Comparison of ENCODE assay signal across 8 mouse cellular contexts in the genomic region with DNA sequence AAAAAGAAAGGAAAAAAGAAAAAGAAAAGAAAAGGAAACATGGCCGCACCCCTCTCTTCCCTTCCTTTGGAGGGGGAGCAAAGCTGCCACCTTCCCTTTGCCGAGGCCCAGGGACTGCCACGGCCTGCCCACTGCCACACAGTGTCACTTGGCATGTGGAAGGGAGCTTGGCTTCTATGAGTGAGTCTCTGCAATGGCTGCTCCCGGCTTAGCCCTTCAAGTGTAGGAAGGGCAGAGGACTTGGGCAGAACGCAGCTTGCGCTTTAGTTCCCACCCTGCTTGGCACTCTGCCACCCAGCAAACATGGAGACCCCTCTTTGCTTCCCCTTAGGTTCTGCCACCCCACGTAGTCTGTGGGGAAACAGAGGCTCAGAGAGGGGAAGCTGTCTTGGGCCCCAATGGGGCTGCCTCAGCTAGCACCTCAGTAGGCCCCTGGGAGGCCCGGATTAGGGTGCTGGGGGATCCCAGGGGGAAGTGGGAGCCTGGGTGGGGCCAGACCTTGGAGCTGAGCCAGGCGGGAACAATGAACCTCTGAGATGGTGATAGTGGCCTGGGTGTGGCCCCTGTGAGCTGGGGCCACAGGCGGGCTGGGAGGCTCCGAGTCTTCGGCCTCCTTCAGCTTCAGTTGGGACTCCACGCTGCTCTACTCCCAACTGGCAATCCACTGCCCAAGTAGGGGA. TPM values are rescaled to one million over a fixed set of nuclear protein-coding genes. Genes with fewer than 3 reads are reported as not detected.
DNase-seq lines count a peak whose midpoint lies in the region; ATAC-seq and TF ChIP-seq lines count a peak whose summit lies in the region.
"Had no signal": no experiment of that assay in that cellular context is flagged by ENCODE, and none has a peak within 500 bp of the region (broad histone marks: within the 10 kb centered on the region; RNA-seq: fewer than 3 reads in every experiment).

No protein-coding gene starts in this region.

- no peak for ATAC-seq in hindbrain, postnatal 0 days

- TF ChIP-seq POLR2A in MEL (IDR thresholded peaks at IDR 0.05; ENCODE audit: control insufficient read depth in 1 of 2, insufficient read depth in 1 of 2, low read depth in 1 of 2, low read length in 2 of 2, poor library complexity in 1 of 2) = peak in 1 of 2 experiments; percentile 45; a peak in 1 of 4 replicates
- TF ChIP-seq POLR2A in bone marrow, adult 2 months (IDR thresholded peaks at IDR 0.05; ENCODE audit: borderline replicate concordance, control insufficient read depth, low read depth, low read length) = no peak

- peak overlapping the region; percentile 69 for H3K9ac ChIP-seq in MEL (ENCODE audit: control insufficient read depth, low read depth, low read length, poor library complexity, severe bottlenecking)
- H3K9ac ChIP-seq in hindbrain, postnatal 0 days (replicated peaks; ENCODE audit: low read length) = no peak overlapping the region

- 48% methylated on average over 13 of the region's 13 CpGs for WGBS in bone marrow, adult 2 months
- WGBS in hindbrain, postnatal 0 days = 57% methylated on average over 13 of the region's 13 CpGs

- H3K4me3 ChIP-seq in MEL (ENCODE audit: control insufficient read depth in 1 of 2, insufficient read depth in 1 of 2, low read depth in 2 of 2, low read length in 2 of 2) = peak overlapping the region; percentile 0 to 20; a peak in 3 of 4 replicates
- H3K4me3 ChIP-seq in bone marrow, adult 2 months (replicated peaks; ENCODE audit: control insufficient read depth, low read depth, low read length) = no peak overlapping the region
- no peak overlapping the region for H3K4me3 ChIP-seq in hindbrain, postnatal 0 days (ENCODE audit: low read length)
- H3K4me3 ChIP-seq: megakaryocyte, embryonic 14.5 days had no signal

- TF ChIP-seq RAD21 in MEL (IDR thresholded peaks at IDR 0.05; ENCODE audit: low read depth, low read length) = no peak

- peak; percentile 93 for DNase-seq in MEL (ENCODE audit: low read depth, low spot score)
- no peak for DNase-seq in hindbrain, postnatal 0 days (ENCODE audit: low spot score)
- peak; percentile 45 for DNase-seq in lung, postnatal 14 days
- no peak for DNase-seq in adrenal gland, adult (ENCODE audit: inconsistent age in 2 of 2, low spot score in 1 of 2)
- no peak for DNase-seq in cerebellum, postnatal 25 days
- DNase-seq in layer of hippocampus, postnatal 25 days (ENCODE audit: extremely low spot score in 1 of 2, low spot score in 1 of 2) = no peak

- TF ChIP-seq CTCF in MEL (IDR thresholded peaks at IDR 0.05 in 2 of 3, conservative IDR thresholded peaks at IDR 0.05 in 1 of 3; ENCODE audit: control insufficient read depth in 1 of 3, insufficient read depth in 1 of 3, low read depth in 2 of 3, low read length in 3 of 3, poor library complexity in 1 of 3, severe bottlenecking in 1 of 3) = no peak
- no peak for TF ChIP-seq CTCF in bone marrow, adult 2 months (IDR thresholded peaks at IDR 0.05; ENCODE audit: control insufficient read depth, insufficient read depth, low read length)
- no peak for TF ChIP-seq CTCF in hindbrain, postnatal 0 days (IDR thresholded peaks at IDR 0.05; ENCODE audit: low read depth)

- H3K36me3 ChIP-seq in MEL (ENCODE audit: control insufficient read depth in 1 of 2, insufficient read depth in 2 of 2, low read length in 2 of 2) = peaks cover 0 to 13% of the 10 kb centered on the region in 2 experiments; a peak in 2 of 4 replicates
- no peaks in the 10 kb centered on the region for H3K36me3 ChIP-seq in hindbrain, postnatal 0 days (ENCODE audit: insufficient read depth, low read length)

- no peak overlapping the region for H3K4me2 ChIP-seq in hindbrain, postnatal 0 days (ENCODE audit: low read depth, low read length)

- peak overlapping the region; percentile 88 for H3K27ac ChIP-seq in MEL (ENCODE audit: control insufficient read depth, low read depth, low read length)
- peak overlapping the region; percentile 54 for H3K27ac ChIP-seq in bone marrow, adult 2 months (ENCODE audit: control insufficient read depth, insufficient read depth, low read depth, low read length, poor library complexity)
- 0 out of 2 replicates have a peak overlapping the region, but pooled peaks have one; percentile 17 for H3K27ac ChIP-seq in hindbrain, postnatal 0 days

- TF ChIP-seq EP300 in MEL (IDR thresholded peaks at IDR 0.05; ENCODE audit: low read depth in 1 of 2, low read length in 2 of 2) = peak; percentile 67 to 76

- no peaks in the 10 kb centered on the region for H3K79me2 ChIP-seq in MEL (ENCODE audit: control insufficient read depth, insufficient read depth, low read length, poor library complexity)

- H3K27me3 ChIP-seq in MEL (ENCODE audit: control insufficient read depth in 1 of 2, insufficient read depth in 2 of 2, low read length in 2 of 2) = no peaks in the 10 kb centered on the region
- H3K27me3 ChIP-seq in hindbrain, postnatal 0 days (ENCODE audit: insufficient read depth, low read length) = no peaks in the 10 kb centered on the region

- H3K9me3 ChIP-seq in MEL (replicated peaks; ENCODE audit: insufficient read depth, low read length) = no peaks in the 10 kb centered on the region
- H3K9me3 ChIP-seq in hindbrain, postnatal 0 days (ENCODE audit: low read length) = no peaks in the 10 kb centered on the region
- H3K9me3 ChIP-seq: megakaryocyte, embryonic 14.5 days had no signal

- peaks cover 9 to 20% of the 10 kb centered on the region in 2 experiments; a peak in 3 of 4 replicates for H3K4me1 ChIP-seq in MEL (ENCODE audit: control insufficient read depth in 1 of 2, insufficient read depth in 2 of 2, low read length in 2 of 2)
- peaks cover 11% of the 10 kb centered on the region for H3K4me1 ChIP-seq in bone marrow, adult 2 months (ENCODE audit: control insufficient read depth, insufficient read depth, low read length)
- H3K4me1 ChIP-seq in hindbrain, postnatal 0 days (ENCODE audit: insufficient read depth, low read length) = 0 out of 2 replicates have a peak, but pooled peaks cover 5% of the 10 kb centered on the region

TF ChIP-seq in MEL, 35 proteins besides CTCF, POLR2A, EP300 and RAD21 (continues in another document):
- TF ChIP-seq KAT2A (conservative IDR thresholded peaks at IDR 0.05; ENCODE audit: low read depth, low read length) (no peak), JUND (IDR thresholded peaks at IDR 0.05; ENCODE audit: low read depth, low read length) (no peak), MAZ (IDR thresholded peaks at IDR 0.05; ENCODE audit: low read depth, low read length) (peak; percentile 58; the same call in 1 of the 2 replicates), USF2 (IDR thresholded peaks at IDR 0.05; ENCODE audit: borderline replicate concordance in 1 of 2, insufficient read depth in 1 of 2, low read depth in 1 of 2, low read length in 2 of 2) (no peak), BHLHE40 (IDR thresholded peaks at IDR 0.05; ENCODE audit: borderline replicate concordance, low read depth, low read length) (no peak), MXI1 (IDR thresholded peaks at IDR 0.05; ENCODE audit: low read depth, low read length) (peak; percentile 33), HCFC1 (IDR thresholded peaks at IDR 0.05; ENCODE audit: low read depth, low read length) (peak; percentile 68), USF1 (IDR thresholded peaks at IDR 0.05; ENCODE audit: low read depth, low read length) (no peak), MYB (IDR thresholded peaks at IDR 0.05; ENCODE audit: low read depth, low read length) (no peak), SIN3A (IDR thresholded peaks at IDR 0.05; ENCODE audit: low read length) (peak; percentile 75), POLR2AphosphoS5 (IDR thresholded peaks at IDR 0.05; ENCODE audit: borderline replicate concordance, low read depth, low read length) (no peak), TBP (IDR thresholded peaks at IDR 0.05; ENCODE audit: low read depth, low read length) (0 out of 2 replicates have a peak, but pooled peaks have one; percentile 43), E2F4 (IDR thresholded peaks at IDR 0.05; ENCODE audit: borderline replicate concordance, low read depth, low read length) (no peak), CHD1 (IDR thresholded peaks at IDR 0.05; ENCODE audit: low read depth, low read length) (no peak), MEF2A (IDR thresholded peaks at IDR 0.05; ENCODE audit: extremely low read depth, insufficient replicate concordance, low read depth, low read length, poor library complexity, severe bottlenecking) (no peak), UBTF (IDR thresholded peaks at IDR 0.05; ENCODE audit: borderline replicate concordance, insufficient read depth, low read depth, low read length) (no peak), GATA1 (IDR thresholded peaks at IDR 0.05; ENCODE audit: low read depth, low read length) (0 out of 2 replicates have a peak, but pooled peaks have one; percentile 24), ETS1 (IDR thresholded peaks at IDR 0.05; ENCODE audit: low read depth, low read length) (peak; percentile 78), CHD2 (IDR thresholded peaks at IDR 0.05; ENCODE audit: low read length) (no peak), MAX (IDR thresholded peaks at IDR 0.05; ENCODE audit: low read length) (0 out of 2 replicates have a peak, but pooled peaks have one; percentile 30), SMC3 (IDR thresholded peaks at IDR 0.05; ENCODE audit: low read depth, low read length) (0 out of 2 replicates have a peak, but pooled peaks have one; percentile 5), MAFK (IDR thresholded peaks at IDR 0.05; ENCODE audit: borderline replicate concordance, low read depth, low read length) (no peak), TCF12 (IDR thresholded peaks at IDR 0.05; ENCODE audit: low read depth, low read length) (peak; percentile 51)

RNA-seq across cellular contexts. Expression of gene Tmem189, which starts 57.7 kb away (rescaled TPM):
- 18.2 and 21.7 TPM in 2 replicates for total RNA-seq in MEL (2012; rRNA removed)
- 10 to 100 TPM in 1 of 2 experiments, not detected in 1; 46.5 TPM for polyA plus RNA-seq in MEL (2012; ENCODE audit: insufficient read depth in 1 of 2, insufficient read length in 2 of 2, low read depth in 1 of 2, low replicate concordance in 2 of 2, missing spikeins in 1 of 2)
- 20.8 and 36.2 TPM in 2 replicates for polyA plus RNA-seq in bone marrow, adult 2 months (2011; ENCODE audit: insufficient read depth, insufficient read length, low replicate concordance, missing spikeins)
- total RNA-seq in hindbrain, postnatal 0 days (2014; rRNA removed) = 70.0 and 79.9 TPM in 2 replicates
- polyA plus RNA-seq in hindbrain, postnatal 0 days (2015; fragmentation: Nextera tagmentation; extraction: Ambion mirVana) = 41.4 and 42.0 TPM in 2 replicates
- total RNA-seq in layer of hippocampus, postnatal 25 days (2021) = 10 to 100 TPM; 57.3 to 60.3 TPM

RNA-seq across cellular contexts. Expression of gene Cebpb, which starts 58.6 kb away (rescaled TPM):
- total RNA-seq in MEL (2012; rRNA removed) = 9.9 and 20.8 TPM in 2 replicates
- polyA plus RNA-seq in MEL (2012; ENCODE audit: insufficient read depth in 1 of 2, insufficient read length in 2 of 2, low read depth in 1 of 2, low replicate concordance in 2 of 2, missing spikeins in 1 of 2) = 10 to 100 TPM in 1 of 2 experiments, not detected in 1; 10.7 TPM
- 13.0 and 19.5 TPM in 2 replicates for polyA plus RNA-seq in bone marrow, adult 2 months (2011; ENCODE audit: insufficient read depth, insufficient read length, low replicate concordance, missing spikeins)
- 8.1 and 8.7 TPM in 2 replicates for total RNA-seq in hindbrain, postnatal 0 days (2014; rRNA removed)
- 5.2 and 5.7 TPM in 2 replicates for polyA plus RNA-seq in hindbrain, postnatal 0 days (2015; fragmentation: Nextera tagmentation; extraction: Ambion mirVana)
- total RNA-seq in layer of hippocampus, postnatal 25 days (2021) = 10 to 100 TPM; 32.4 to 32.8 TPM

Comparison
In these comparisons a context has a peak if more than half of its experiments do, and no peak if none do; other contexts are left out.
1. DNase-seq: peak in MEL (single experiment) and lung, postnatal 14 days (single experiment); none in hindbrain, postnatal 0 days (single experiment), adrenal gland, adult (0 of 2), cerebellum, postnatal 25 days (0 of 2) and layer of hippocampus, postnatal 25 days (0 of 2).
2. H3K27ac ChIP-seq: peak in every context shown above with its lines; median percentile 88 in MEL; 54 in bone marrow, adult 2 months; 17 in hindbrain, postnatal 0 days.
3. H3K4me3 ChIP-seq: peak in MEL (2 of 2); none in bone marrow, adult 2 months (single experiment) and hindbrain, postnatal 0 days (single experiment).